Mouse (Mus musculus): ENCODE results near the gene Gm10644.

DNA sequence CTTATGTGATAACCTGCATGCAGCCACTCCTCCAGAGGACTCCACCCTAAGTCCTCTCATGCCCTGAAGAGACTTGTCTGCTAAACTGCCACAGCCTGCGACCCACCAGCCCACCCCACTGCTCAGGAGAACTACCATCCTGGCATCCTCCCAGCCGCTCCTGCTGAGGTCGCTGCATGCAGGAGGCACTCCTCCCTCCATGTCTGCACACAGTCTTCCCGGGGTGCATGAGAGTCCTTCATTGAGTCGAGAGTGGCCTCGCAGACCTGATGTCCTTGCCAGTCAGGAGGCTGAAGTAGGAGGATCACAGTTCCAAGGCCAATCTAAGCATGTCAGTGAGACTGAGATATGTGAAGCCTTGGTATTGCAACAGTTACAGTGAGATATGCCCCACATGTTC, 37.4 kb downstream of the Gm10644 start:
- TF ChIP-seq CTCF (IDR thresholded peaks at IDR 0.05; ENCODE audit: low read depth) (no peak), EP300 (optimal IDR thresholded peaks at IDR 0.05) (no peak)

Measured in stomach, postnatal 0 days (tissue).